Mouse (Mus musculus) midbrain, postnatal 0 days (tissue): ENCODE results near the gene Alpk1. TPM values are rescaled to one million over a fixed set of nuclear protein-coding genes. Genes with fewer than 3 reads are reported as not detected.
A peak's percentile ranks its signal among the peaks of the same experiment; 100 is the strongest.

Experiments
- ATAC-seq: fragments of 200-750 bp; cut with Nextera tagmentation; 2 replicates; pipeline ENCODE4 v1.8.0; 2017; ENCODE audit warnings: moderate number of reproducible peaks, mild to moderate bottlenecking, moderate TSS enrichment, moderate library complexity; ENCODE audit not compliant: low FRiP score
- DNase-seq: peaks from one replicate; pipeline ENCODE4 v3.0.0-alpha.2; 2015; ENCODE audit warnings: low spot score
- H3K27ac ChIP-seq: fragments of 300-500 bp; sonication (generic); 2 replicates; pipeline ENCODE4 v1.5.1; 2014; ENCODE audit warnings: low read depth, mild to moderate bottlenecking, low read length, mixed read lengths
- H3K27me3 ChIP-seq: fragments of 300-500 bp; sonication (generic); 2 replicates; pipeline ENCODE4 v1.6.1; 2014; ENCODE audit warnings: low read length, control low read depth, mixed read lengths; ENCODE audit not compliant: insufficient read depth
- H3K36me3 ChIP-seq: fragments of 300-500 bp; sonication (generic); 2 replicates; pipeline ENCODE4 v1.6.1; 2014; ENCODE audit warnings: low read length, control low read depth, mixed read lengths; ENCODE audit not compliant: insufficient read depth
- H3K4me1 ChIP-seq: fragments of 300-500 bp; sonication (generic); 2 replicates; pipeline ENCODE4 v1.6.1; 2014; ENCODE audit warnings: mild to moderate bottlenecking, control low read depth, antibody characterized with exemption, low read length, mixed read lengths; ENCODE audit not compliant: insufficient read depth
- H3K4me2 ChIP-seq: fragments of 300-500 bp; sonication (generic); 2 replicates; pipeline ENCODE4 v1.6.1; 2014; ENCODE audit warnings: low read depth, mild to moderate bottlenecking, low read length, mixed read lengths; ENCODE audit not compliant: poor library complexity, severe bottlenecking
- H3K4me3 ChIP-seq: fragments of 300-500 bp; sonication (generic); 2 replicates; pipeline ENCODE4 v1.5.1; 2014; ENCODE audit warnings: low read depth, mild to moderate bottlenecking, low read length, moderate library complexity
- H3K9ac ChIP-seq: fragments of 300-500 bp; sonication (generic); replicated peaks from 2 replicates; pipeline ENCODE4 v1.6.1; 2014; ENCODE audit warnings: mild to moderate bottlenecking, low read length, moderate library complexity, mixed read lengths; ENCODE audit not compliant: poor library complexity, severe bottlenecking
- H3K9me3 ChIP-seq: fragments of 300-500 bp; sonication (generic); 2 replicates; pipeline ENCODE4 v1.6.1; 2016; ENCODE audit warnings: low read length, control low read depth
- CTCF ChIP-seq: IDR thresholded peaks from 2 replicates; pipeline ENCODE4 v1.5.1; 2016; ENCODE audit warnings: antibody characterized with exemption, mild to moderate bottlenecking
- WGBS: fragments of 180-500 bp; shearing (Covaris S2); extraction: QIAGEN DNeasy Blood & Tissue Kit; methylation state at CpG from one replicate; pipeline ENCODE4 v1.1.7; 2014; 5-methylcytosine and 5-hydroxymethylcytosine counted together
- polyA plus RNA-seq: library from polyadenylated mRNA; unstranded; fragments of >200 nt; fragmentation: Nextera tagmentation; extraction: Ambion mirVana; gene quantifications from 2 replicates; pipeline ENCODE4 v1.2.1, GENCODE M21; 2015
- total RNA-seq: library from RNA; depleted of rRNA; stranded (reverse); fragments of >200 nt; gene quantifications from 2 replicates; pipeline ENCODE4 v1.2.3, GENCODE M21; 2014

Gene Alpk1
- total and polyA plus RNA-seq, 2 experiments from 2014 or later, result 0.25 to 0.60 TPM

DNA sequence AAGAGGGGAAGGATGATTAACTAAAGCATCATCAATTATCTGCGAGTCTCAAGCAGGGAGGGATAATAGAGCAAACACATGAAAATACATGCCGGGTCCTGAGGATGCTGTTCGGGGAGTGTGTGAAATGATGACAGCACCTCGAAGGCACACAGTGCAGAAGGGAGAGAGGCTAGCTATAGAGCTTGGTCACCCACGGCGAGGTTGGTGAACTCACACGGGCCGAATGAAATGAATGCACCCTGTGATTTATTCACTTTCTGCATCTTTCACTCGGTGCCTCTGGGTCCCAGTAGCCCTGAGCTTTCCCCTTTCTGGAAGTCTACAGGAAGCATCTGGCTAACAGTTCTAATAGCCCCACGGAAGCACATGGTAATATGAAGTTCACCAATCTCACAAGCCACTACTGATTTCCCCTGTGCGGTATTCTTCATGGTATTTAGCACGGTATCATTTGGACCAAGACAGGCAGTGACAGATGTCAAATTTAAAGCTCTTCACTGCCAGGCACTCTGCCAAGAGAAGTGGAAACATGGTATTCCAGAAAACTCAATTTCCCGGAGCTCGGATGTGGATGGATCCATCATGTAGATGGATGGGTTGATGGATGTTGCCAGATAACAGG is 50.7 kb downstream of the Alpk1 start:
- WGBS, result 56% methylated on average over 14 of the region's 14 CpGs
- no peak for TF ChIP-seq CTCF
- DNase-seq, result no peak

DNA sequence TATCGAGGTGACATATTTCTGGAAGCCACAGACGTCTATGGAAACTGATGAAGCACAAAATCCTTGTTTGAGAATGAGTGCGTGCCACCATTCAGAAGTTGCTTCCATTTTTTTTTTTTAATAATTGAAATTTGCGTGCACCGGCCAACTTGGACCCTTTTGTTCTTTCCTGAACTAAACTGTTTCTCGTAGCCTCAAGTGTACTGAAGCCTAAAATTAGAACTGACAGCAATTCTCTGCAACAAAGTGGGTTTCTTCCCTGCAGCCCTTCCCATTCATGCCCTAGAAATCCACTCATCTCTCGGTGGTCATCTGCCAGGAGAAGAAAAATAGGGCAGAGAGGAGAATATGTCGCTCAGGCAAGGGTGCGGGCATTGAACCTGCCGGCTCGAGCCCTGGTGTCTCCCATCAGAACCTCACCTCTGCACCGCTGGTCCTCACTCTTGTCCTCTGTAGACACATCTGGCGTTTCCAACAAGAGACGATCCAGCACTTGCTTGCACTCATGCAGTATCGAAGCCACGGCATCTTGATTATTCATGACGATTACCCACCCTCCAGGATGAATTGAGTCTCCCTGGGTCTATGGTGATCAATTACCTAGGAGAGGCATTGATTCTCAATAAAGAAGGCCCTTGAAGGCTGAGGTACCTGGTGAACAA is 51.3 kb downstream of the Alpk1 start:
- Histone ChIP-seq H3K9ac (no peak overlapping the region), H3K27me3 (no peaks in the 10 kb centered on the region; the same call in none of the 2 replicates), H3K9me3 (no peaks in the 10 kb centered on the region), H3K4me2 (no peak overlapping the region), H3K36me3 (no peaks in the 10 kb centered on the region), H3K4me1 (no peaks in the 10 kb centered on the region), H3K4me3 (no peak overlapping the region), H3K27ac (no peak overlapping the region)
- no peak for TF ChIP-seq CTCF
- DNase-seq, result peak; percentile 31
- WGBS, result 39% methylated on average over 17 of the region's 17 CpGs
- no peak for ATAC-seq

More for the DNA sequence above, 50.7 kb downstream of the Alpk1 start:
- no peaks in the 10 kb centered on the region for H3K9me3 ChIP-seq
- ATAC-seq, result no peak
- no peaks in the 10 kb centered on the region; the same call in 1 of the 2 replicates for H3K27me3 ChIP-seq
- no peak overlapping the region for H3K27ac ChIP-seq
- no peak overlapping the region for H3K4me2 ChIP-seq
- H3K36me3 ChIP-seq, result no peaks in the 10 kb centered on the region
- H3K4me3 ChIP-seq, result no peak overlapping the region
- no peaks in the 10 kb centered on the region for H3K4me1 ChIP-seq
- H3K9ac ChIP-seq, result no peak overlapping the region

DNA sequence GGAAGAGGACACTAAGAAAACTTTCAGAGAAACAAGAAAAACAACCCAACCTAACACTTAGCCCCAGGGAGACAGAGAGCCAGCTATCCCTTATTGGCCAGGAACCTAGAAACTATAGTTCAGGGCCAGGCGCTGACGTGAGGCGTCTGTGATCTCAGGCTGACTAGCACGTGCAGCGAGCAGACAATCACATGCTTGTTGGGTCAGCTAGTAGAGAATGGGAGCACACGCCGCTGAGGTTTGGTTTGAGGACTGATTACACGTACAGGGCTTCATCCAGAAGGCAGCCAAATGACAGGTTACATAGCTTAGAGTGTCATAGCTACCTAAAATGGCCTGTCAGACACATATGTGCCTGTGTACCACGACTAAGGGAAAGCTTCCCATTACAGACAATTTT is 52.3 kb downstream of the Alpk1 start:
- H3K4me1 ChIP-seq, result no peaks in the 10 kb centered on the region
- no peaks in the 10 kb centered on the region for H3K9me3 ChIP-seq
- ATAC-seq (no peak), DNase-seq (no peak)
- H3K36me3 ChIP-seq, result no peaks in the 10 kb centered on the region
- TF ChIP-seq CTCF, result no peak
- H3K27ac ChIP-seq, result no peak overlapping the region
- H3K9ac ChIP-seq, result no peak overlapping the region
- no peak overlapping the region for H3K4me3 ChIP-seq
- no peak overlapping the region for H3K4me2 ChIP-seq
- WGBS, result 73% methylated on average over 9 of the region's 9 CpGs
- H3K27me3 ChIP-seq, result no peaks in the 10 kb centered on the region; the same call in none of the 2 replicates

DNA sequence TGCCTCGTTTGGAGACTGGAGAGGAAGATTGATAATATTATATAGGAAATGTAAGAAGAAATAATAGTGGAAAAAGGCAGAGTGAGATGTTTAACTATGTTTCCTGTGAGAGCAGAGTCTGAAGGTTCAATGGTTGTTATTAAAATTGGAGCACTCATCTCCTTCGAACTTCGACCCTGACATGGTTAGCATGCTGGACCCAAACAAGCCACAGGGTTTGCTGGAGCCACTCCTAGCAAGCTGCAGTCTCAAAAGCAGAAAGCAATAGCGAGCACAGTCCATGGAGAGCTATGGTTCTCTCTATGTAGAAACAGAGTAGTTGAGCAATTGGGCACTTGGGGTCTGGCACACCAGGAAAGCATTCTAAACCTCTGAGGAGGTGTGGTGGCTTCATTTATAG is 59.4 kb downstream of the Alpk1 start:
- H3K9ac ChIP-seq, result no peak overlapping the region
- no peak for DNase-seq

DNA sequence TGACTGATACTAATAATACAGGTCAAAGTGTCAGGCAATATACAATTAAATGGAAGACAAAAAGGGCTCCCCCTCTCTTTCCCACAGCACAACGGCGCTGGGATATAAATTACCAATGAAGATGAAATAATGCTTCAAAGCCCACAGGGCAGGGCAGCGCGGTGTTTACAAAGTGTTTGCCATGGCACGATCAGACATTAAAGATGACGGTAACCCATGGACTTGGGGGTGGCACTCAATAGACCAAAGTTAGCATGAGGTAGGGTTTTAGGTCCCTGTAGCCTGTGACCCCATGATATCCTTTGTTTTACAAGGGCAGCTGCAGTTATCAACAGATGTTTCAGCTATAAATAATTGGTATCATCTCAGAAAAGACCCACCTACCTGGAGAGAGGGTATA is 60.3 kb downstream of the Alpk1 start:
- Histone ChIP-seq H3K4me1 (no peaks in the 10 kb centered on the region), H3K4me2 (no peak overlapping the region), H3K27ac (no peak overlapping the region), H3K9me3 (no peaks in the 10 kb centered on the region), H3K4me3 (no peak overlapping the region), H3K27me3 (no peaks in the 10 kb centered on the region; the same call in 1 of the 2 replicates), H3K9ac (no peak overlapping the region), H3K36me3 (no peaks in the 10 kb centered on the region)
- DNase-seq (no peak), ATAC-seq (no peak)
- TF ChIP-seq CTCF, result no peak
- WGBS, result 52% methylated on average over 6 of the region's 6 CpGs

More for the DNA sequence above, 59.4 kb downstream of the Alpk1 start:
- whole genome bisulfite sequencing, result 89% methylated on average over 4 of the region's 4 CpGs
- Histone ChIP-seq H3K27me3 (no peaks in the 10 kb centered on the region; the same call in 1 of the 2 replicates), H3K9me3 (no peaks in the 10 kb centered on the region), H3K4me1 (no peaks in the 10 kb centered on the region), H3K27ac (no peak overlapping the region), H3K36me3 (no peaks in the 10 kb centered on the region), H3K4me3 (no peak overlapping the region), H3K4me2 (no peak overlapping the region)
- ATAC-seq, result no peak
- no peak for TF ChIP-seq CTCF

DNA sequence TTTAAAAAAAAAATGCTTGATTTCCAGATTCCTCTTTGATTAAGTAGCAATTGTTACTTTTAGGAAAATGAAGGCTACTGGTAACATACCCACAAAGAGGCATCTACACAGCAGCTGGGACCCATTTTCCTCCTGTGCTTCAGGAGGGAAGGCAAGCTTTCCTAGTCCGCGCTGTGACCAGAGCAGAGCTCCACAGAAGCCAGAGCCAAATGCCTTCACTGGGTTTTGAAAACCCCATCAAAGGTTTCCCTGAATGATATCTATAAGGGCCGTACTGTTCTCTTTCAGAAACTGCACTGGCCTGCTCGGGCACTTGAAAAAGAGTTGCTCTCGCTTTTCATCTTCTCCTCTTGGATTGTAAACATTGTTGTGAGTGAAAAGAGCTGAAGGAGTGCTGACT is 60.7 kb downstream of the Alpk1 start:
- Histone ChIP-seq H3K9ac (no peak overlapping the region), H3K4me1 (no peaks in the 10 kb centered on the region), H3K36me3 (no peaks in the 10 kb centered on the region), H3K4me3 (no peak overlapping the region), H3K27ac (no peak overlapping the region), H3K27me3 (no peaks in the 10 kb centered on the region; the same call in 1 of the 2 replicates), H3K4me2 (no peak overlapping the region), H3K9me3 (no peaks in the 10 kb centered on the region)
- no peak for TF ChIP-seq CTCF
- no peak for ATAC-seq
- no peak for DNase-seq
- WGBS, result 58% methylated on average over 5 of the region's 5 CpGs
